Mouse (Mus musculus): ENCODE measurements around the gene BC048562. TPM values are rescaled to one million over a fixed set of nuclear protein-coding genes. Genes with fewer than 3 reads are reported as not detected.

Gene BC048562
- polyA plus RNA-seq, 1 experiment from 2014 or later = not detected

DNA sequence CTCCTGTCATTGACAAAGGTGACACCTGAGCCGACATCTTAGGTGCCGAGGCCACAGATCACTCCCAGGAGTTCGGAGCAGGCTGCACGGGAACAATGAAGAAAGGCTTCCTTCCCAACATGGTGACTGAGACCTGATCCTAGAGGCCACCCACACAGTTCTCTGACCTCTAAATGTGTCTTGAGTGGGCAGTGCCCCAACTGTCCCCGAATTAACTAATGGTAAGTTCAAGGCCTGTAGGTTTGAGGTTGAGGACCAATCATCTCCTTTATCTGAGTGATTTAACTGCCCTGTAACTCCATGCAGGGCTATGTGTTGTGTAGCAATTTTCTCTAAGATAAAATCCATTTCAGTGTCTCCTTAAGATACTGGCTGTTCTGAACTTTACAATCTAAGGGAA is 33.1 kb downstream of the BC048562 start:
- H3K4me3 ChIP-seq = no peak overlapping the region

DNA sequence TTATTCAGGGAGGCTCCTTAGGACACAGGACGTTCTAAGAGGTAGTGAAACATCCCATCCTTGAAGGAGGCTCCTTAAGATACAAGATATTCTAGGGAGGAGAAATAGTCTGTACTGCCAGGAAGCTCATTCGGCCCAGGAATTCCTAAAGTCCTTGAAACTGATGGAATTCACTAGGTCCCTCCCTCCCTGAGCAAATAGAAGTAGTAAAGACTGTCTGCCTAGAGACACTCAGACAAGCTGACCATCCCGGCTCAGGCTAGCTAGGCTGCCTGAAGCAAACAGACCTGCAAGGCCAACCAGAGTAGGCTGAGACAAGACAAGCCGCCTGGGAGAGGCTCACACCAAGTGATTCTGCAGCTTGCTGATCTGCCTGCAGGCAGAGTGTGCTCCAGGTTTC is 33.6 kb downstream of the BC048562 start:
- no peak for DNase-seq (ENCODE audit: extremely low spot score, low spot score)
- WGBS = 82% methylated on average over 4 of the region's 4 CpGs
- H3K9me3 ChIP-seq = no peaks in the 10 kb centered on the region
- H3K4me1 ChIP-seq = no peaks in the 10 kb centered on the region
- peaks cover 31% of the 10 kb centered on the region for H3K36me3 ChIP-seq (replicated peaks)
- no peak overlapping the region for H3K27ac ChIP-seq
- H3K27me3 ChIP-seq (ENCODE audit: poor library complexity, severe bottlenecking) = no peaks in the 10 kb centered on the region
- H3K4me3 ChIP-seq = no peak overlapping the region

More for the DNA sequence above, 33.1 kb downstream of the BC048562 start:
- WGBS = 85% methylated on average over 5 of the region's 5 CpGs
- H3K27me3 ChIP-seq (ENCODE audit: poor library complexity, severe bottlenecking) = no peaks in the 10 kb centered on the region
- H3K27ac ChIP-seq = no peak overlapping the region
- no peak for DNase-seq (ENCODE audit: extremely low spot score, low spot score)
- no peaks in the 10 kb centered on the region for H3K4me1 ChIP-seq
- H3K36me3 ChIP-seq (replicated peaks) = peaks cover 35% of the 10 kb centered on the region
- H3K9me3 ChIP-seq = no peaks in the 10 kb centered on the region

DNA sequence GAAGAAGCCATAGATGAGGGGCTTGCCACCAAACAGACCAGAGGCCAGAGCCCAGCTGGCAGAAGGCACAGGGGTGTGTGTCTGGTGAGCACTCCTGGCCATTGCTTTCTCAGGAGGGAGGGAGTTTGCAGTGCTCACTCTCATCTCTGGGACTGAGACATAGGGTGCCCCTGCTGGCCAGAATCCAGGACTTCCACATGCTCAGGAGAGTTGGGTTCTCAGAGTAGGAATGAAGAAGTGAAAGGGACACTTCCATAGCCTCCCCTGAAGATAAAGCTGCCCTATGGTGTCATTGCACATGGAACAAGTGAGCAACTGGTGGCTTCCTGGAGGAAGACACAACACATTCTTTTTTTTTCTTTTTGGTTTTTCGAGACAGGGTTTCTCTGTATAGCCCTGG is 38.2 kb downstream of the BC048562 start:
- H3K4me1 ChIP-seq = peaks cover 18% of the 10 kb centered on the region
- H3K4me3 ChIP-seq = no peak overlapping the region
- H3K36me3 ChIP-seq (replicated peaks) = no peaks in the 10 kb centered on the region
- H3K27me3 ChIP-seq (ENCODE audit: poor library complexity, severe bottlenecking) = no peaks in the 10 kb centered on the region
- no peak for DNase-seq (ENCODE audit: extremely low spot score, low spot score)
- no peak overlapping the region for H3K27ac ChIP-seq
- no peaks in the 10 kb centered on the region for H3K9me3 ChIP-seq
- WGBS = 73% methylated on average over 1 of the region's 1 CpGs

DNA sequence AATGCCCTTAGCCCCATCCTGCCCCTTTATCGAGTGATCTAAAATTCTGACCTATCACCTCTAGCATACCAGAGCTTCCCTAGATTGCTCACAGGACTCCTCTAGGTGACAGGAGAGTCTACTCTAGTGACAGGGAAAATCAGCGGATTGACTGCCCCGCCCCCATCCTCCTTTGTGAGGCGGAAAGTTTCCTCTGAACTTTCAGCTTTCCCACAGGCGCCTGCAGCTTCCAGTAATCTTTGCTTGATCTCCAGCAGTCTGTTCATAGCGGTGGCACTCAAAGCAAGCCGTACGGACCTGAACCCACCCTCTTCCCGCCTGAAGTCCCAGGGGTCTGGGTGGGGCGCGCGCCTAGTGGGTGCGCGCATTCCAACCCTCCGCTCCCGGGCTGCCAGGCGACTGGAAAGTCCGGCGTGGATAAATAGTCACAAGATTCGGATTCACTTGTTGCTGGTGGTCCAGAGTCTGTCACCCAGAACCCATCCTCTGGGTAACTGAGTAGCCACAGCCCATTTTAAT is 42.4 kb downstream of the BC048562 start:
- H3K4me3 ChIP-seq = peak overlapping the region; percentile 64
- H3K9me3 ChIP-seq = no peaks in the 10 kb centered on the region
- peak overlapping the region; percentile 91 for H3K27ac ChIP-seq
- under 1% methylated on average over 20 of the region's 20 CpGs for WGBS
- peak; percentile 84 for DNase-seq (ENCODE audit: extremely low spot score, low spot score)
- no peaks in the 10 kb centered on the region for H3K27me3 ChIP-seq (ENCODE audit: poor library complexity, severe bottlenecking)
- H3K4me1 ChIP-seq = peaks cover 37% of the 10 kb centered on the region
- H3K36me3 ChIP-seq (replicated peaks) = peaks cover 28% of the 10 kb centered on the region

DNA sequence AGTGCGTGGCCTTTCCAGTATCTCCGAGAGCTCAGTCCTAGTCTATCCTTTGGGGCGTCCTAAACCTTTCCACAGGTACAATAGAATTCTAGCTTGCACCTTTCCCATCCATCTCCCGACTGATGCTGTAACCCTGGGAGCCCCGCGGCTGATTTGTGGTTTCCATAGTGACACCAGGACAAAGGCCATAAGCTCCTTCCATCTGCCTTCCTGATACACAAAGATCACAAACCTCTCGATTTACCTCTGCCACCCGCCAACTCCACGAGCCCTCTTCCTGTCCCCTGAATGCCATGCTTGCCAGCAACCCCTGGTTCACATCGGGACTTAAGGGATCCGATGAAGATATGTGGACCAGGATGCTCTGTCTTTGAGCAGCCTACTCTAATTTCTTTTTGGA is 43.0 kb downstream of the BC048562 start:
- WGBS = 31% methylated on average over 11 of the region's 11 CpGs
- Histone ChIP-seq H3K27ac (peak overlapping the region; percentile 91), H3K36me3 (replicated peaks) (peaks cover 34% of the 10 kb centered on the region), H3K27me3 (ENCODE audit: poor library complexity, severe bottlenecking) (no peaks in the 10 kb centered on the region), H3K4me3 (peak overlapping the region; percentile 64), H3K4me1 (peaks cover 37% of the 10 kb centered on the region), H3K9me3 (no peaks in the 10 kb centered on the region)
- DNase-seq (ENCODE audit: extremely low spot score, low spot score) = no peak

DNA sequence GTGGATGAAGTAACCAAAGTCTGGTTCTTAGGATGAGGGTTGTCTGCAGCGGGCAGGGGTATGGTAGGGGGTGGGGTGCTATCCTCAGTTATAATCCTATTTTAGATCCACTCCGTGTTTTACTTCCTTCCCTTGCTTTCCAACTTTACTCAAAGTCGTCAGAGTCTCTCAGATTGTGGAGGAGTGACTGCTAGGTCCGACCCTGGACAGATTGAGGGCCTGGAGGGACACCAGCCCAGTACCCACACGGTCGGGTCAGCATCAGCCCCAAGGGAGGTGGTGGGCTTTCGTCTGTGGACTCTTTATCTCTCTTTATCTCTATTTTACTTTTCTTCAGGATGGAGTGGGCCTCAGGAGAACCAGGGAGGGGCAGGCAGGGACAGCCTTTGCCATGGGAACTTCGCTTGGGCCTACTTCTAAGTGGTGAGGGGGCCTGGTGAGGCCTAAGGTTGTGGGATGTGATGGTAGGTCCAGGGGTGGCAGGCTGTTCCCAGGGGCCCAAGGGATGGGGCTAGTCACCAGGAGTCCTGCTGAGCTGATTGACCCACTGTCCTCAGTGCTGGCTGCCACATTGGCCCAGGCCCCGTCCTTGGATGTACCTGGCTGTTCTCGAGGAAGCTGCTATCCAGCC is 43.6 kb downstream of the BC048562 start, which contains the start of gene Lamb2:
Gene Lamb2, plus strand, starts transcription at position 16 of the 631 bp plus-strand sequence.
- Histone ChIP-seq H3K27ac (peak within 1 kb of the TSS; percentile 91), H3K36me3 (replicated peaks) (peaks cover 39% of the 10 kb centered on the region), H3K9me3 (no peaks in the 10 kb centered on the region), H3K4me1 (peaks cover 37% of the 10 kb centered on the region), H3K27me3 (ENCODE audit: poor library complexity, severe bottlenecking) (no peaks in the 10 kb centered on the region), H3K4me3 (peak within 1 kb of the TSS; percentile 64)
- WGBS = 12% methylated on average over 10 of the region's 10 CpGs
- DNase-seq (ENCODE audit: extremely low spot score, low spot score) = peak; percentile 44

DNA sequence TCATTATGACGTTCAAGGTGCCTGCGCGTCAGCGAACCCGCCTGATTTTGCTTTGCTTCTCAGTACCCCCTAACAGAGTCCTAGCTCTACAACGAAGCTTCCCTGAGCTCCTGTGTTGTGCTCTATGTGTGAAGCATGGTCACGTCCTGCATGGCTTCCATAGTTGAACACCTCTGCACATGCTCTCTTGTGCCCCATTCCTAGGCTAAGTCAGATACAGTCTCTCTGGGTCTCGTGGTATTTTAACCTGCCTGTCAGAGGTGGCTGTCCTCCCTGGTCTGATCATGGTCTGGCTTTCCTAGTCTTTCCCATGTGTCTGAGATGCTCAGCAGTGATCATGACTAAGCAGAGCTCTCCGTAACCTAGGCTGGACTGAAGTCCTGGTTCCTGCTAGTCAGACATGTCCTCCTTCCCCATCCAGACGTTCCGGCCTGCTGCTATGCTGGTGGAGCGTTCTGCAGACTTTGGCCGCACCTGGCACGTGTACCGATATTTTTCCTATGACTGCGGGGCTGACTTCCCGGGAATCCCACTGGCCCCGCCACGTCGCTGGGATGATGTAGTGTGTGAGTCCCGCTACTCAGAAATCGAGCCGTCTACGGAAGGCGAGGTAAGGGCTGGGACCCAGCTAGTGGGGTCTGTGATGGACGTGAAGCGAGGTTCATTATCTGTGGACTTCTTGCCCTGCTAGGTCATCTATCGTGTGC is 44.7 kb downstream of the BC048562 start:
- Histone ChIP-seq H3K27me3 (ENCODE audit: poor library complexity, severe bottlenecking) (no peaks in the 10 kb centered on the region), H3K9me3 (no peaks in the 10 kb centered on the region), H3K36me3 (replicated peaks) (peaks cover 51% of the 10 kb centered on the region), H3K4me3 (peak overlapping the region; percentile 64; the same call in 1 of the 2 replicates), H3K27ac (peak overlapping the region; percentile 91; the same call in 1 of the 2 replicates), H3K4me1 (peaks cover 37% of the 10 kb centered on the region)
- DNase-seq (ENCODE audit: extremely low spot score, low spot score) = no peak
- 94% methylated on average over 28 of the region's 28 CpGs for whole genome bisulfite sequencing

DNA sequence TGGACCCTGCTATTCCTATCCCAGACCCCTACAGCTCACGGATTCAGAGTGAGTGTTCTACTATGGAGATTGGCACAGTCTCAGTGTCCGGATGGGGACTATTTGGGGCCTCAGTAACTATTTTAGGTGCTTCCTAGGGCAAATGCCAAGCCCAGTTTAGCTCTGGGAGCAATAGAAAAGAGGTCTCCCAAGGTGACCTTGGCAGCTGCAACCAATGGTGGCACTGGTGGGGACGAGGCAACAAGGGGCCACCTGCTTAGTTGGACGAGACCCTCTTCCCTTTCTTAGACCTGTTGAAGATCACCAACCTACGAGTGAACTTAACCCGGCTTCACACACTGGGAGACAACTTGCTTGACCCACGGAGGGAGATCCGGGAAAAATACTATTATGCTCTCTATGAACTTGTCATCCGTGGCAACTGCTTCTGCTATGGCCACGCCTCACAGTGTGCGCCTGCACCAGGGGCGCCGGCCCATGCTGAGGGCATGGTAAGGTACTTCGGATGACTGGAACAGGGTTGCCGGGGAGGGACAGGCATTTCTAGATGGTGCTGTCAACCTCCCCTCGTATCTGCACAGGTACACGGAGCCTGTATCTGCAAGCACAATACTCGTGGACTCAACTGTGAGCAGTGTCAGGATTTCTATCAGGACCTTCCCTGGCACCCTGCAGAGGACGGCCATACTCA is 45.4 kb downstream of the BC048562 start:
- Histone ChIP-seq H3K27me3 (ENCODE audit: poor library complexity, severe bottlenecking) (no peaks in the 10 kb centered on the region), H3K4me3 (no peak overlapping the region), H3K4me1 (peaks cover 37% of the 10 kb centered on the region), H3K36me3 (replicated peaks) (peaks cover 58% of the 10 kb centered on the region), H3K9me3 (no peaks in the 10 kb centered on the region), H3K27ac (no peak overlapping the region)
- 93% methylated on average over 19 of the region's 19 CpGs for WGBS
- DNase-seq (ENCODE audit: extremely low spot score, low spot score) = no peak

DNA sequence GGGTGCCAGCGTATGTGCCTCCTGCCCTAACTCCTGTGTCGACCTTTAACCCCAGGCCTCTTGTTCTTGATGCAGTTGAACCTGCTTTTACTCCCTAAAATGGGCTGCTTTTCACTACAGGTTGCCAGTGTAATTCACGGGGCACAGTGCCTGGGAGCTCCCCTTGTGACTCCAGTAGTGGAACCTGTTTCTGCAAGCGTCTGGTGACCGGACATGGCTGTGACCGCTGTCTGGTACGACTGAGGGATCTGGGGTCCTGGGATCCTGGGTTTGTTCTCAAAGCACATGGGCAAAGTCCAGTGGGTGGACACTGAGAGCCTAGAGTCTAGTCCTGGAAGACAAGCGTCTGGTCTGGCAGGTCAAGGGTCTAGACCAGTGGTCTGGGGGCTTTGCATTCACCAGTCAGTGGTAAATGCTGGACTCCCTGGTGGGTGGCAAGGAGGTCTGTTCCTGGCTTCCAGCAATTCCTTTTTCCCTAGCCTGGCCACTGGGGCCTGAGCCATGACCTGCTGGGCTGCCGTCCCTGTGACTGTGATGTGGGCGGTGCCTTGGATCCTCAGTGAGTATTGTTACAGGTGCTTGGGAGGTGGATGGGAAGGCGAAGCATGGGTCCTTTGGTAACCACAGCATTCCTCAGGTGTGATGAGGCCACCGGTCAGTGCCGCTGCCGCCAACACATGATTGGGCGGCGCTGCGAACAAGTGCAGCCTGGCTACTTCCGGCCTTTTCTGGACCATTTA is 46.9 kb downstream of the BC048562 start:
- H3K27ac ChIP-seq = no peak overlapping the region
- no peaks in the 10 kb centered on the region for H3K27me3 ChIP-seq (ENCODE audit: poor library complexity, severe bottlenecking)
- H3K4me3 ChIP-seq = no peak overlapping the region
- DNase-seq (ENCODE audit: extremely low spot score, low spot score) = no peak
- H3K4me1 ChIP-seq = peaks cover 32% of the 10 kb centered on the region
- peaks cover 73% of the 10 kb centered on the region for H3K36me3 ChIP-seq (replicated peaks)
- 94% methylated on average over 18 of the region's 18 CpGs for WGBS
- no peaks in the 10 kb centered on the region for H3K9me3 ChIP-seq

DNA sequence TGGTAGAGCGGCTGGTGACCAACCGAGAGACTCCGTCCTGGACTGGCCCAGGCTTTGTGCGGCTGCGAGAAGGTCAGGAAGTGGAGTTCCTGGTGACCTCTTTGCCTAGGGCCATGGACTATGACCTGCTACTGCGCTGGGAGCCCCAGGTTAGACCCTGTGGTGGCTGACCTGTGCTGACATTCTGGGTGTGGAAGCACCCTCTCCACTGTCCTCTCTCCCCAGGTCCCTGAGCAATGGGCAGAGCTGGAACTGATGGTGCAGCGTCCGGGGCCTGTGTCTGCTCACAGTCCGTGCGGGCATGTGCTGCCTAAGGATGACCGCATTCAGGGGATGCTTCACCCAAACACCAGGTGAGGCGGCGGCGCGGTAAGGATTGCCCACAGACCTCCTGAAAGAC is 47.7 kb downstream of the BC048562 start:
- Histone ChIP-seq H3K27me3 (ENCODE audit: poor library complexity, severe bottlenecking) (no peaks in the 10 kb centered on the region), H3K27ac (no peak overlapping the region), H3K4me3 (no peak overlapping the region), H3K4me1 (peaks cover 24% of the 10 kb centered on the region), H3K9me3 (no peaks in the 10 kb centered on the region), H3K36me3 (replicated peaks) (peaks cover 81% of the 10 kb centered on the region)
- no peak for DNase-seq (ENCODE audit: extremely low spot score, low spot score)
- WGBS = 96% methylated on average over 15 of the region's 15 CpGs

DNA sequence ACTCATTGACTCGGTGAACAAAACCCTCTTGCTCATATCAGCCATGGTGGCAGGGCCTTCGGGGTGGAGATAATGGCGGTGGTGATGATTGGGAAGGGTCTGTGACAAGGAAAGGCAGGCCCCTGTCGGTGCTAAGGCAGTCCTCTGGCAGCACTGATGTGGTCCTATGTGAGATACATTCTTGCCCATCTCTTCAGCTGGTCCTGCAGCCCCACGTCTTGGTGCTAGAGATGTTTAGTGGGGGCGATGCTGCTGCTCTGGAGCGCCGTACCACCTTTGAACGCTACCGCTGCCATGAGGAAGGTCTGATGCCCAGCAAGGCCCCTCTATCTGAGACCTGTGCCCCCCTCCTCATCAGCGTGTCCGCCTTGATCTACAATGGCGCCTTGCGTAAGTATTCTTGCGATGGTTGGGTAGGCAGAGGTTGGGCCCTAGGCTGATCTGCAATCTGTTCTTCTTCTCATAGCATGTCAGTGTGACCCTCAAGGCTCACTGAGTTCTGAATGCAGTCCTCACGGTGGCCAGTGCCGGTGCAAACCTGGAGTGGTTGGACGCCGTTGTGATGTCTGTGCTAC is 49.1 kb downstream of the BC048562 start:
- Histone ChIP-seq H3K36me3 (replicated peaks) (peaks cover 91% of the 10 kb centered on the region), H3K4me1 (peaks cover 20% of the 10 kb centered on the region), H3K27me3 (ENCODE audit: poor library complexity, severe bottlenecking) (no peaks in the 10 kb centered on the region), H3K27ac (no peak overlapping the region), H3K4me3 (no peak overlapping the region), H3K9me3 (no peaks in the 10 kb centered on the region)
- WGBS = 94% methylated on average over 19 of the region's 19 CpGs
- no peak for DNase-seq (ENCODE audit: extremely low spot score, low spot score)

DNA sequence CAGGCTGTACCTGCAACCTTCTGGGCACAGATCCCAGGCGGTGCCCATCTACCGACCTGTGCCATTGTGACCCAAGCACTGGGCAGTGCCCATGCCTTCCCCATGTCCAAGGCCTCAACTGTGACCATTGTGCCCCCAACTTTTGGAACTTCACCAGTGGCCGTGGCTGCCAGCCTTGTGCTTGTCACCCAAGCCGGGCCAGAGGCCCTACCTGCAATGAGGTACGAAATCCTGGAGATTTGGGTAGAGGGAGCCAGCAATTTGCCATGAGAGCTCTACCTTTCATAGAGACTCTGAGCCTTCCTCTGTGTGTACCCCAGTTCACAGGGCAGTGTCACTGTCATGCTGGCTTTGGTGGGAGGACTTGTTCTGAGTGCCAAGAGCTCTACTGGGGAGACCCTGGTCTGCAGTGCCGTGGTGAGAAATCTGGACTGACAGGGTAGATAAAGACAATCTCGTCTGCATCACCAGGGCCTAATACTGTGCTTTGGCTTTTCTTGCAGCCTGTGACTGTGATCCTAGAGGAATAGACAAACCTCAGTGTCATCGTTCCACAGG is 50.8 kb downstream of the BC048562 start:
- DNase-seq (ENCODE audit: extremely low spot score, low spot score) = no peak
- Histone ChIP-seq H3K4me1 (peaks cover 20% of the 10 kb centered on the region), H3K36me3 (replicated peaks) (peaks cover 83% of the 10 kb centered on the region), H3K9me3 (no peaks in the 10 kb centered on the region), H3K4me3 (no peak overlapping the region), H3K27me3 (ENCODE audit: poor library complexity, severe bottlenecking) (no peaks in the 10 kb centered on the region), H3K27ac (no peak overlapping the region)
- 94% methylated on average over 8 of the region's 8 CpGs for WGBS
